In the genomic region with DNA sequence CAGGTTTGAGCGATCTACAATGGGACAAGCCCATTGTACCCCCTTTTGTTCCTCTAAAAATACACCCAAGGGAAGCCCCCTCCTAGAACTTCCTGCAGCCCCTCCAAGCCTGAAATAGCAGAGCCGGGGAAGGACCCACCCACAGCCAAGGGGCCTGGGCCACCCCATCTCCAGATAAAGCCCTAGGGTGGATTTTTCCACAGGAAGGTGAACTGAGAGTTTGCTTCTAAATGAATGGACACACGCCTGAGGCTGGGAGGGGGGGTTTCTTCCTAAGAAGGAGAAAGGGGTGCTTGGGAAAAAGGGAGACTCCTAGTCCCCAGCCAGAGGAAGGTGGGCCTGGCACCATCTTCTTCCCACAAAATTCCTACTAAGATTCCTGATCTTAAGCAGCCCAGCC, we compare ENCODE assay signal across 10 mouse cellular contexts. TPM values are rescaled to one million over a fixed set of nuclear protein-coding genes. Genes with fewer than 3 reads are reported as not detected.
DNase-seq lines count a peak whose midpoint lies in the region; ATAC-seq and TF ChIP-seq lines count a peak whose summit lies in the region.
"Had no signal": no experiment of that assay in that cellular context is flagged by ENCODE, and none has a peak within 500 bp of the region (broad histone marks: within the 10 kb centered on the region; RNA-seq: fewer than 3 reads in every experiment).

No protein-coding gene starts in this region.

- ATAC-seq in liver, embryonic 11.5 days (replicated peaks; ENCODE audit: low FRiP score), result no peak
- ATAC-seq in heart, embryonic 11.5 days (replicated peaks; ENCODE audit: insufficient number of reproducible peaks, low FRiP score, low TSS enrichment), result no peak
- ATAC-seq in kidney, embryonic 16.5 days (ENCODE audit: low FRiP score, low TSS enrichment), result no peak; the same call in 1 of the 2 replicates

- H3K27me3 ChIP-seq in liver, adult 2 months (ENCODE audit: control insufficient read depth, insufficient read depth, low read length), result no peaks in the 10 kb centered on the region
- H3K27me3 ChIP-seq in liver, embryonic 11.5 days (replicated peaks; ENCODE audit: control insufficient read depth, insufficient read depth, low read length), result peaks cover 21% of the 10 kb centered on the region
- H3K27me3 ChIP-seq in heart, embryonic 11.5 days (ENCODE audit: control insufficient read depth, insufficient read depth, low read length), result peaks cover 41% of the 10 kb centered on the region
- no peaks in the 10 kb centered on the region for H3K27me3 ChIP-seq in kidney, embryonic 16.5 days (ENCODE audit: insufficient read depth, low read length)

- peaks cover 10% of the 10 kb centered on the region; the same call in 1 of the 2 replicates for H3K79me2 ChIP-seq in liver, adult 2 months (ENCODE audit: control insufficient read depth, insufficient read depth, low read length)

- TF ChIP-seq CTCF in liver, adult 2 months (IDR thresholded peaks at IDR 0.05; ENCODE audit: low read depth, low read length), result no peak

- peaks cover 2% of the 10 kb centered on the region; the same call in 1 of the 2 replicates for H3K36me3 ChIP-seq in liver, adult 2 months (ENCODE audit: control insufficient read depth, insufficient read depth, low read length)
- peaks cover 1% of the 10 kb centered on the region; the same call in 1 of the 2 replicates for H3K36me3 ChIP-seq in liver, embryonic 11.5 days (ENCODE audit: control insufficient read depth, insufficient read depth, low read length)
- H3K36me3 ChIP-seq in heart, embryonic 11.5 days (ENCODE audit: control insufficient read depth, insufficient read depth, low read length), result no peaks in the 10 kb centered on the region
- peaks cover 3% of the 10 kb centered on the region for H3K36me3 ChIP-seq in kidney, embryonic 16.5 days (ENCODE audit: insufficient read depth, low read length)

- 84% methylated on average over 3 of the region's 3 CpGs for WGBS in liver, adult 2 months
- WGBS in liver, embryonic 11.5 days, result 47% methylated on average over 3 of the region's 3 CpGs
- 54% methylated on average over 3 of the region's 3 CpGs for WGBS in heart, embryonic 11.5 days (ENCODE audit: insufficient replicate concordance)
- 79% methylated on average over 3 of the region's 3 CpGs for WGBS in kidney, embryonic 16.5 days

- H3K4me3 ChIP-seq in liver, adult 2 months (ENCODE audit: insufficient read depth, low read depth, low read length), result no peak overlapping the region
- no peak overlapping the region for H3K4me3 ChIP-seq in liver, embryonic 11.5 days (ENCODE audit: low read depth, low read length)
- H3K4me3 ChIP-seq in heart, embryonic 11.5 days (ENCODE audit: low read depth, low read length), result no peak overlapping the region
- no peak overlapping the region for H3K4me3 ChIP-seq in kidney, embryonic 16.5 days (ENCODE audit: low read length)

- no peak overlapping the region for H3K4me2 ChIP-seq in liver, embryonic 11.5 days
- peak overlapping the region; percentile 20; the same call in 1 of the 2 replicates for H3K4me2 ChIP-seq in heart, embryonic 11.5 days
- H3K4me2 ChIP-seq in kidney, embryonic 16.5 days (replicated peaks; ENCODE audit: low read depth, low read length), result peak overlapping the region; percentile 44

- H3K4me1 ChIP-seq in liver, adult 2 months (ENCODE audit: control insufficient read depth, insufficient read depth, low read length), result peaks cover 7% of the 10 kb centered on the region
- peaks cover 40% of the 10 kb centered on the region for H3K4me1 ChIP-seq in liver, embryonic 11.5 days (replicated peaks; ENCODE audit: control insufficient read depth, insufficient read depth, low read length)
- H3K4me1 ChIP-seq in heart, embryonic 11.5 days (ENCODE audit: control insufficient read depth, insufficient read depth, low read length), result peaks cover 47% of the 10 kb centered on the region
- H3K4me1 ChIP-seq in kidney, embryonic 16.5 days (ENCODE audit: insufficient read depth, low read length), result peaks cover 45% of the 10 kb centered on the region

- no peaks in the 10 kb centered on the region for H3K9me3 ChIP-seq in liver, embryonic 11.5 days (ENCODE audit: control insufficient read depth, low read length)
- H3K9me3 ChIP-seq in heart, embryonic 11.5 days (replicated peaks; ENCODE audit: control insufficient read depth, low read length), result no peaks in the 10 kb centered on the region
- no peaks in the 10 kb centered on the region for H3K9me3 ChIP-seq in kidney, embryonic 16.5 days (ENCODE audit: low read length)

- TF ChIP-seq POLR2A in liver, adult 2 months (IDR thresholded peaks at IDR 0.05; ENCODE audit: extremely low read depth, insufficient read depth, low read length), result no peak

- peak overlapping the region; percentile 87 for H3K27ac ChIP-seq in liver, adult 2 months (replicated peaks; ENCODE audit: insufficient read depth, low read depth, low read length)
- H3K27ac ChIP-seq in liver, embryonic 11.5 days (ENCODE audit: low read depth, low read length), result no peak overlapping the region
- H3K27ac ChIP-seq in heart, embryonic 11.5 days (ENCODE audit: low read depth, low read length), result peak overlapping the region; percentile 88
- H3K27ac ChIP-seq in kidney, embryonic 16.5 days (ENCODE audit: low read length), result peak overlapping the region; percentile 86

- peak overlapping the region; percentile 61; the same call in 1 of the 2 replicates for H3K9ac ChIP-seq in liver, adult 2 months (ENCODE audit: low read depth, low read length)
- H3K9ac ChIP-seq in liver, embryonic 11.5 days (ENCODE audit: low read depth, low read length), result no peak overlapping the region
- H3K9ac ChIP-seq in heart, embryonic 11.5 days (ENCODE audit: low read depth, low read length), result no peak overlapping the region
- H3K9ac ChIP-seq in kidney, embryonic 16.5 days (replicated peaks; ENCODE audit: low read length), result peak overlapping the region; percentile 61; the same call in 1 of the 2 replicates

- no peak for DNase-seq in liver, adult 2 months (ENCODE audit: extremely low read depth, low read depth, low spot score)
- DNase-seq in liver, embryonic 11.5 days (ENCODE audit: low spot score), result no peak
- peak; percentile 76 for DNase-seq in lung, postnatal 36 days
- no peak for DNase-seq in ovary, adult 18-20 months (ENCODE audit: low spot score)
- no peak for DNase-seq in thymus, postnatal 4 days
- no peak for DNase-seq in c-Kit-positive CD71-positive TER-119-positive erythroid progenitor cells, embryonic 14.5 days (ENCODE audit: low spot score)

RNA-seq across cellular contexts. Expression of gene Slc9a3r2, which starts 4.2 kb away (rescaled TPM):
- 8.8 and 13.6 TPM in 2 replicates for total RNA-seq in liver, adult 2 months (2014; rRNA removed)
- 24.9 and 31.5 TPM in 2 replicates for polyA plus RNA-seq in liver, adult 2 months (2012; rRNA removed)
- polyA plus RNA-seq in liver, embryonic 11.5 days (2014; fragmentation: Nextera tagmentation; extraction: Ambion mirVana), result 23.6 and 25.1 TPM in 2 replicates
- polyA plus RNA-seq in heart, embryonic 11.5 days (2014; fragmentation: Nextera tagmentation; extraction: Ambion mirVana), result 52.7 and 58.0 TPM in 2 replicates
- polyA plus RNA-seq in kidney, embryonic 16.5 days (2015; fragmentation: Nextera tagmentation; extraction: Ambion mirVana), result 116 and 120 TPM in 2 replicates

RNA-seq across cellular contexts. Expression of gene Npw, which starts 12.3 kb away (rescaled TPM):
- not detected in 2 replicates for total RNA-seq in liver, adult 2 months (2014; rRNA removed)
- polyA plus RNA-seq in liver, adult 2 months (2012; rRNA removed), result not detected in 2 replicates
- 0.31 and 0.47 TPM in 2 replicates for polyA plus RNA-seq in liver, embryonic 11.5 days (2014; fragmentation: Nextera tagmentation; extraction: Ambion mirVana)
- polyA plus RNA-seq in heart, embryonic 11.5 days (2014; fragmentation: Nextera tagmentation; extraction: Ambion mirVana), result not detected in 2 replicates
- 0.37 TPM in 1 of 2 replicates, not detected in the other for polyA plus RNA-seq in kidney, embryonic 16.5 days (2015; fragmentation: Nextera tagmentation; extraction: Ambion mirVana)
- total RNA-seq: adrenal gland, postnatal 4 days; gastrocnemius, postnatal 36 days had no signal

RNA-seq across cellular contexts. Expression of gene Nthl1, which starts 13.4 kb away (rescaled TPM):
- 8.1 and 9.7 TPM in 2 replicates for total RNA-seq in liver, adult 2 months (2014; rRNA removed)
- 11.3 and 11.5 TPM in 2 replicates for polyA plus RNA-seq in liver, adult 2 months (2012; rRNA removed)
- 21.0 and 23.7 TPM in 2 replicates for polyA plus RNA-seq in liver, embryonic 11.5 days (2014; fragmentation: Nextera tagmentation; extraction: Ambion mirVana)
- polyA plus RNA-seq in heart, embryonic 11.5 days (2014; fragmentation: Nextera tagmentation; extraction: Ambion mirVana), result 9.1 and 9.8 TPM in 2 replicates
- polyA plus RNA-seq in kidney, embryonic 16.5 days (2015; fragmentation: Nextera tagmentation; extraction: Ambion mirVana), result 23.1 TPM in 2 replicates

RNA-seq across cellular contexts. Expression of gene Tsc2, which starts 13.5 kb away (rescaled TPM):
- 19.5 and 27.9 TPM in 2 replicates for total RNA-seq in liver, adult 2 months (2014; rRNA removed)
- 63.4 and 79.3 TPM in 2 replicates for polyA plus RNA-seq in liver, adult 2 months (2012; rRNA removed)
- 53.5 and 55.2 TPM in 2 replicates for polyA plus RNA-seq in liver, embryonic 11.5 days (2014; fragmentation: Nextera tagmentation; extraction: Ambion mirVana)
- polyA plus RNA-seq in heart, embryonic 11.5 days (2014; fragmentation: Nextera tagmentation; extraction: Ambion mirVana), result 46.7 and 50.6 TPM in 2 replicates
- 72.8 and 77.0 TPM in 2 replicates for polyA plus RNA-seq in kidney, embryonic 16.5 days (2015; fragmentation: Nextera tagmentation; extraction: Ambion mirVana)

RNA-seq across cellular contexts. Expression of gene Zfp598, which starts 23.6 kb away (rescaled TPM):
- total RNA-seq in liver, adult 2 months (2014; rRNA removed), result 11.1 and 16.0 TPM in 2 replicates
- polyA plus RNA-seq in liver, adult 2 months (2012; rRNA removed), result 67.8 and 106 TPM in 2 replicates
- 37.4 and 38.3 TPM in 2 replicates for polyA plus RNA-seq in liver, embryonic 11.5 days (2014; fragmentation: Nextera tagmentation; extraction: Ambion mirVana)
- 19.7 and 22.0 TPM in 2 replicates for polyA plus RNA-seq in heart, embryonic 11.5 days (2014; fragmentation: Nextera tagmentation; extraction: Ambion mirVana)
- 19.7 and 22.7 TPM in 2 replicates for polyA plus RNA-seq in kidney, embryonic 16.5 days (2015; fragmentation: Nextera tagmentation; extraction: Ambion mirVana)

Comparison
In these comparisons a context has a peak if more than half of its experiments do, and no peak if none do; other contexts are left out.
1. H3K9ac ChIP-seq: peak in liver, adult 2 months (single experiment) and kidney, embryonic 16.5 days (single experiment); none in liver, embryonic 11.5 days (single experiment) and heart, embryonic 11.5 days (single experiment).